Mouse (Mus musculus) layer of hippocampus, adult 9-11 months (tissue): ENCODE measurements at regions not wholly inside any gene's neighbourhood (a gene's known extent, or its start where the extent isn't known, plus 50 kb on each side); places are given as distances from the start of the nearest gene placed in this dataset.
A peak's percentile ranks its signal among the peaks of the same experiment; 100 is the strongest.

ENCODE experiments used
- DNase-seq: peaks from one replicate; pipeline ENCODE4 v3.0.0; 2022

GRCm38 (mm10) chr2:174178801-174179200 lies 68.7 kb downstream of the Npepl1 start:
- DNase-seq, result no peak

- no peak for DNase-seq
These were observed 74.6 kb downstream of the Npepl1 start for GRCm38 (mm10) chr2:174184797-174185196.

- DNase-seq, result no peak
These were observed 80.9 kb downstream of the Npepl1 start for GRCm38 (mm10) chr2:174191071-174191470.

GRCm38 (mm10) chr2:174191516-174191915 lies 81.4 kb downstream of the Npepl1 start:
- no peak for DNase-seq

- DNase-seq, result no peak
These were observed 81.9 kb downstream of the Npepl1 start for GRCm38 (mm10) chr2:174192026-174192425.

GRCm38 (mm10) chr2:174193506-174193905 lies 83.4 kb downstream of the Npepl1 start:
- DNase-seq, result no peak

- no peak for DNase-seq
These were observed 85.5 kb downstream of the Npepl1 start for GRCm38 (mm10) chr2:174195651-174196050.

- no peak for DNase-seq
These were observed 86.6 kb downstream of the Npepl1 start for GRCm38 (mm10) chr2:174196696-174197215.

- no peak for DNase-seq
These were observed 86.7 kb upstream of the Gnas start for GRCm38 (mm10) chr2:174197306-174197945.

GRCm38 (mm10) chr2:174198406-174198971 lies 85.6 kb upstream of the Gnas start:
- peak; percentile 17 for DNase-seq

GRCm38 (mm10) chr2:174199961-174200862 lies 83.9 kb upstream of the Gnas start:
- DNase-seq, result no peak

- no peak for DNase-seq
These were observed 80.7 kb upstream of the Gnas start for GRCm38 (mm10) chr2:174203412-174203811.

GRCm38 (mm10) chr2:174211681-174212080 lies 72.4 kb upstream of the Gnas start:
- DNase-seq, result no peak

- DNase-seq, result no peak
These were observed 57.5 kb upstream of the Gnas start for GRCm38 (mm10) chr2:174226660-174227059.
